Mouse (Mus musculus) mature B cell (primary cell): ENCODE measurements at regions not wholly inside any gene's neighbourhood (a gene's known extent, or its start where the extent isn't known, plus 50 kb on each side); places are given as distances from the start of the nearest gene placed in this dataset.
"Not testable (repeated sequence)": the region's sequence is repeated elsewhere in the genome, so short reads cannot be mapped to it uniquely, and the experiment has no call there.

ENCODE experiments used
- in situ Hi-C: fragments of 300-500 bp; cut with MboI; formaldehyde crosslinking; loops from 2 replicates; pipeline ENCODE4 v1.14.3; 2019

DNA sequence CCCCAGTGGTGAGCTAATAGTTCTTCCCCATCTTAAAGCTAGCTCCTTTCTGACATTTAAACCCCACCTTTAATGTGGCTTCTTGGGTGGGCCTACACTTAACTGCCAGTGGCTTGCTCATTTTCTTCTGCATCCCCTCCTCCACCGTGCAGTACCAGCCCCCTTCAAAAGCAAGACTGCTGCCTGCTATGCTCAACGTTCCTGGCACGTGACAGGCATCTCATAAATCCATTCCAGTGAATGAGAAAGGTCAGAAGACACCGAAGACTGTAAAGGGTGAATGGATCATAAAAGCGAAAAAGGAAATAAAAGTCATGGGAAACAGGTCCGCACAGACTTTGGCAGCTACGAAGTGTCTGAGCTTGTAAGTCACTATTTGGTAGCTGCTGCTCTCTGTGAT lies 212.8 kb upstream of the Prok2 start:
- in situ Hi-C loops = no loop called here

DNA sequence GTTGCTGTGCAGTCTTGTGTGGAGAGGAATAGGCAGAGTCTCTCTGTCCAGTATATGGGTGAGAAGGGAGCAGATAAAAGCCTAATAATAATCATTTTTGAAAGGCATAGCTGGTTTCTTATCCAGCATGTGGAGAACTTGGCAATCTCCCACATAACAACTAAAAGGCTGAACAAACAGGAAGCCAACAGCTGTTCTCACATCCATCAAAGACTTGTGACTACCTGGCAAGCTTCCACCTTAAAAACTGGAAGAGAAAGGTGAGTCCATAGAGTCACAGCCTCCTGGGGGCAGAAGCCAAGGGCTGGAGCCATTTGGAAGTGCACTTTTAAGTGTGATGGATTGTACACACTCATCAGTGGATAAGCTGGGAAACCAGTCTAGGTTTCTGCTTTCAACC lies 210.5 kb upstream of the Prok2 start:
- in situ Hi-C loops = no loop called here

DNA sequence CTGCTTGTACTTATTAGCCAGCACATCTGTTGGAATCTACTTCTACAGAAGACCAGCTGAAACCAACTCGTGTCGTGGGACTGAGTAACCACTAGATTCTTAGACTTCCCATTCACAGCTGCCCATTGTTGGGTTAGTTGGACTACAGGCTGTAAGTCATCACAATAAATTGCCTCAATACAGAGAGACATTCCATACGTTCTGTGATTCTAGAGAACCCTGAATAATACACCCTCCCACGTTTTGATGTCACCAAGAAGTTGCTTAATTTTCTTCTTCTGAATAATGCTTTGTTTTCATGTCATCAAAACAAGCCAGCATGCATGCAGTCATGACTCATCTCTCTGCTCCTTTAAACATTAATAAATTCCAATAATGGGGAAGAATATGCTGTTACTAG lies 209.2 kb upstream of the Prok2 start:
- in situ Hi-C loops = no loop called here

DNA sequence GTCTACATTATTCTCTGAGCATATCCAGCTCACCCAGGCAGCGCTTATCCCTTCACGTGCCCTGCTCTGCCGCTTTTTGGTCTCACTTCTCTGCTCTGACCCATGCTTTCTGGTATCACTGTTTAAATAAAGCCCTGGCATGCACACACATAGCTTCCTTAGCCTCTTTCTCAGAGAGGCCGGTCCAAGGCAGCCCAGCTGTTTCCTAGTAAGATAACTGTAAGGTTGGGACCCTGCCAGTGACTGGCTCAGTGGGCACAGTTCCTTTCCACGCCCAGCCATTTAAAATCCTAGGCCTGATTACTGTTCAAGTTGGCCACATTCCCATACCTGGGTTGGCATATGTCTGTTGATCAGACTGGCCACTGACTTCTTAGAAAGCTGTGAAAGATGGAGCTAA lies 208.2 kb upstream of the Prok2 start:
- in situ Hi-C loops = no loop called here

DNA sequence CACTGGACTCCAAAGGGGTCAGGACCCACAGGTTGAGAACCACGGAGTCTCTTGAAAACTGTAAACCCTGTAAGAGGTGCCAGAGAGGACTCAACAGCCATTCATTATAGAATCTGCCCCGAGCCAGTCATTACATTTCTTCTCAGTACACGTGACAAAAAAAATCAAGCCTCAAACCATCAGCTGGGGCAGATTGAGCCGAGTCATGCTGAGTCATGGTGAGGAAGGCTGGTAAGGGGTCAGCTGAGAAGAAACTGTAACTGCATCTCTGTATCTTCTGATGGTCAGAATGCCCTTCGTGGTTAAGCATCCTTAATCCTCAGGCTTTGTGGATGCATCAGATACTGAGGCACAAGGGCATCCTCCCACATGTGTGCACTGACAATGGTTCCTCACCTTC lies 207.2 kb upstream of the Prok2 start:
- in situ Hi-C loops = no loop called here

DNA sequence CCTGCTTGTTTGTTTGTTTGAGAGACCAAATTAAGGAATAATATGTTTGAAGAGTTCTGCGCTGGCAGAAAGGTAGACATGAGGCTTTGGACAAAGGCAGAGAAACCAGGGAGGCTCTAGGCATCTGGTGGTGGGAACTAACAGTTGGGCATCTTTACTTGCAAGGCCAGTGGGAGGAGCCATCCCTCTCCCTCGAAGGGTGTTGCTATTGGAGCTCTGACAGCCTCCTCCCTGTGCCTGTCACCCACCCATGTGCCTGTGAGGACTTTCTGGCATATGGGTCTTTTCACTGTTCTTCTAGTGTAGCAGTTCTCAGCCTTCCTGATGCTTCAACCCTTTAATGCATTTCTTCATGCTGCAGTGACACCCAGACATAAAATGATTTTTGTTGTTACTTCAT lies 206.7 kb upstream of the Prok2 start:
- in situ Hi-C loops = no loop called here

DNA sequence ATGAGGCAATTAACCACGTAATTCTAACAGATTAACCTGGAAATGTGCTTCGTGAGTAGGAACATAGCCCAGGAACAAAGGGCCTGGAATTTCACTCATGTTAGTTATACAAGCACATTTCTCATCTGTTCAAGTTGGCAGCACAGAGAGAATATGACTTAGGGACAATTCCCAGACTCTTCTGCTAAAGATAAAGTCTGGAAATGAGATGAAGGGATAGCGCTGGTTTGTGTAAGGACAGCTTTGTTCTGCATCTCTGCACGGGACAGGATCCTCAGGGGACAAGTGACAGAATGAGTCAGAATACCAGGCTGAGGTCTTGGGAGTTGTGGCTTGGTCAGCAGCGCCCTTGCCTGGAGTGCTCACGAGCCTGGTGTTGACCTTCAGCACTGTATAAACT lies 206.2 kb upstream of the Prok2 start:
- in situ Hi-C loops = no loop called here

DNA sequence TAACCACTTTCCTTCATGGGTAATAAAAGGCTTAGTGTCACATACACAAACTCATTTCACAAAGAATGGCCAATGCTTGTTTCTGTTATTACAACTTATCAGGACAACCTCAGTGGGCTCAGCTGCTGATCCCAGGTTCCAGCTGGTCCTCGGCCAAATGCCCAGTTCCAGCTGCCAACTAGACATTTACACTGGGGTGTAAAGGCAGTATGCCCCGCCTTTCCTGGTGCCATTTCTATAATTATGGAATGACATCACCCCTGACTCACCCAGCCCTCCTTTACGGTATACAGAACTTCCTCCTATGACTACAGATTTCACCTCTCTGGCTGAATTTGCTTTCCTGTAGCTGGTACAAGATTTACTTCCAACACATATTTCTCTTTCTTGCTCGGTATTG lies 205.4 kb upstream of the Prok2 start:
- in situ Hi-C loops = no loop called here

DNA sequence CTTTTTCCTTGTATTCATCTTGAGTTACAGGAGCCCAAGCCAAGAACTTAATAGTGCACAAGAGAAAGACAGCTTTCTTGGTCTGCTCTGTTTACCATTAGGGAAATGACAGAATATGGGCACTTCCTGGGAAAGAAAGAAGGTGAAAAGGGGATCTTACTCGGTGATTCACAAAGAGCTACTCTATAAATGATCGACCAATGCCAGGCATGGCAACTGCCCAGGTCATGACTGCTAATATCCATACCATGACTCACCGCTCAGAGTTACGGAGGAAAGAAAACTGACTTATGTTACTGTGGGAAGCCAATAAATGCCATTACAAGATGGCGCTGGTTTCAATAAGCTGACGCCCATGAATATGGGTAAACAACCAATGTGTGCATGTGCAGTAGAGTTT lies 204.1 kb upstream of the Prok2 start:
- in situ Hi-C loops = no loop called here

DNA sequence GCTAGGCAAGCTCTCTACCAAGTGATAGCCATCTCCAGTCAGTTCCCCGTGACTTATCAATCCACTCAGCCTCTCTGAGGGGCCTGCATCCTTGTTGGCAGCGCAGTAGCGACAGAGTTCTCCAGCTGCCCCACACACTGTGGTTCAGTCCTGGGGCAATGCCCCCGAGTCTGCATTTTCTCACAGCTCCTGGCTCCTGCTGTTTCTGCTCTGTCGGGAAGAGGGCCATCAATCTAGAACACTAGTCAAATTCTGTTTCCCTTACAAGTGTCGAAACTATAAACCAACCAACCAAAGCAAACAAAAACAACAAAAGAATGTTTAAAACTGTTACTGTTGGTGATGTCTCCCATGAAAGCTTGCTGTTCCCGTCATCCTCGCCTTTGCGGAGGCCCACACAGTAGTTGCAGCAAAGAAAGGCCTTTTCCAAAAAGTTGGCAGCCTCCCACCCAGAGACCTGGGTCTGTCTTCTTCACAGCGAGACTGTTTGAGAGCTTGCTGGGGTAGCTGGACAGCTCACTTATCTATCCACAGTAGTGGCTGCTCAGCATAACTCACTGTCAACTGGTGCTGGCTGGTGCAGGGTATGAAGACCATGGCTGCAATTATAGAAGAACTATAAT lies 201.9 kb upstream of the Prok2 start:
- in situ Hi-C loops = no loop called here

DNA sequence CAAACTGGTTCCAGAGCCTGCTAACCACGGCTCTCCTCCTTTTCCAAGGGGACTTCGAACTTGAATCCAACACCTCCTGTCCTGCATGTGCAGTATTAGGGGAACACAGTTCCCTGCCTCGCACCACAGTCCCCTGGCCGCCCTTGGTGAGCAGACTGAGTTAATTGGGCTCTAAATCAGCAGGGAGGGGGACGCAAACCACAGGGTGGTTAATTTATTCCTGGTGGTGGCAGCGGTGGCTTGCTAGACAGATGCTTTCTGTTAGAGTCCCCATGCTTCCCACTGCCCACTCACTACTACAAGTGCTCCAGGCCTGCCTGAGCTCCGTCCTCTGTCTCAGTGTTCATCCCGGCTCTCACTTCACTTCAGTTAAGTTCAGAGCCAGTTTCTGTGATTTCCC lies 198.0 kb upstream of the Prok2 start:
- in situ Hi-C loops = no loop called here

DNA sequence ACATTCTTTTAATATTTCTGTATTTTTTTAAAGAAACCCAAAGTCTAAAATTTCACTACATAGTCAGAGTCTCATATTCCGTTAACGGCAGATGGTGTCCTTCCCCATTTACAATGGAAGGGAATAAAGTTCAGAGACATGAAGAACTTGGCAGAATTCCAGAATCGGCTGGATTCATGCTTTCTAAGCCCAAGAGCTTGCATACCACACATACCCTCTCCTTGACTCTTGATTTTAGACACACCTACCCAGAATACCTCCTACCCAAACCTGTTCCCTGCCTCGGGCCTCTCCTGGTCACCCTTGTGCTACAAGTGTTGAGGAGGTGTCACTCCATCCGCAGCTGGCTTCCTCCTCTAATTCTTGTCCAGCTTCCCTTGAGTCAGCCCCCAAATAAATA lies 195.8 kb upstream of the Prok2 start:
- in situ Hi-C loops = no loop called here

DNA sequence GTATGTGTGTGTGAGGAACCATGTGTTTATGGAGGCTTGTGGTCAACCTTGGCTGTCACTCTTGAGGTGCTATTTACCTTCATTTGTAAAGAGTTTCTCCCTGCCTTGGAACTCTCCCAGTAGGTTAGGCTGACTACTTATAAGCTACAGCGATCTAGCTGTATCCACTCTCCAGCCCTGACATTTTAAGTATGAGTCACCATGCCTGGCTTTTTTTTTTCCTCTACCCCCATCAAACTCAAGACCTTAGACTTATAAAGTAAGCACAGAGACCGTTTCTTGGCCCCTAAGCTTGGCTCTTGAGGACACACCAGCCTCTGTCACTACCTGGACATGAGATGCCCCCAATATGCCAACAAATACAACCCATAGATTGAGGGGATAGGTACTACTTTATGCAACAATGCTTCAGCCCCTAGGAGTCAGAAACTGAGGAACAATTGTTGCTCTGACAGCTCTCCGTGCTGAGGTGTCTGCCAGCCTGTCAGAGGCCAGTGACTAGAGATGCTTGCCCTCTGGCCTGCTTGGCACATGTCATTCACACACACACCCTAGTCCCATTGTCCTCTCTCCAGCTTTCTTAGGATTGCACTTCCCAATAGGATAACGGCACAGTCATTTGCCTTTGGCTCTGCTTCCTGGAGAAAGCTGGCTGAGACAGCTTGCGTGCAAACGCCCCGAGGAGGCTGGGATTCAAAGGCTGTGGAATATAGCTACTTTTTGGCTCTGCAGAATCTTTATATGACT lies 193.8 kb upstream of the Prok2 start:
- in situ Hi-C loops = no loop called here

DNA sequence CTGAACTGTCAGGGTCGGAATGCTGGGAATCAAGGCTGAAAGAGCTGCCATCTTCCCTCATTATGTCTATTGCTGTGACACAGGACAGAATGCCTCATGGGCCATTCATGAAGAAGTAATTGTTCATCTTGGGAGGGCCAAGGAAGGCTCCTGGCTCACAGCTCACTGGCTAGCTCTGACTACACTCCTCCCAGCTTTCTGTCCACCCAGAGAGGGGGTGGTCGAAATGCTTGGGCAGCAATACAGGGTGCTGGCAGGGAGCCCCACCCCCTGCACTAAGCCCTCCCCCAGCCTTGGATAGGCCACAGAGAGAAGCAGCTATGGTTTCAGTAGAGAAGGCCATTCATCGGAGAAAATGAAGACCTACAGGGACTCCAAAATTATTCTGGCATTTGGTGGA lies 192.2 kb upstream of the Prok2 start:
- in situ Hi-C loops = no loop called here

DNA sequence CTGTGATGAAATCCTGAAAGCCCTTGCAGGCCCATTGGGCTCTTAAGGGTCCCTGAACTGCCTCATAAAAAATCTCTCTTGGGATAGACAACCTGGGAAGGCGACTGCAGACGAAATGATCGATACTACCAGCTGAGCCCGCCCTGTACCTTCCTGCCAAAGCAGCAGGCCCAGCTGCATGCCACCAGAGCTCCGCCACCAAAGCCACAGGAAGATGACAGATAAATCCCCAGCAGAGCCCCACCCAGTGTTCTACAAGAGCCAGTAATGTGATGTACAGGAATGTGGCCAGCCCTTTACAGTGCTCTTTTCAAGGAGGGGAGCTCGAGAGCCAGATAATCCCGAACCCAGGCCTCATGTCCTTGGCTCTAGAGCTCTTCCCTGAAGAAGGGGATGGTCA lies 183.7 kb upstream of the Prok2 start:
- in situ Hi-C loops = no loop called here

DNA sequence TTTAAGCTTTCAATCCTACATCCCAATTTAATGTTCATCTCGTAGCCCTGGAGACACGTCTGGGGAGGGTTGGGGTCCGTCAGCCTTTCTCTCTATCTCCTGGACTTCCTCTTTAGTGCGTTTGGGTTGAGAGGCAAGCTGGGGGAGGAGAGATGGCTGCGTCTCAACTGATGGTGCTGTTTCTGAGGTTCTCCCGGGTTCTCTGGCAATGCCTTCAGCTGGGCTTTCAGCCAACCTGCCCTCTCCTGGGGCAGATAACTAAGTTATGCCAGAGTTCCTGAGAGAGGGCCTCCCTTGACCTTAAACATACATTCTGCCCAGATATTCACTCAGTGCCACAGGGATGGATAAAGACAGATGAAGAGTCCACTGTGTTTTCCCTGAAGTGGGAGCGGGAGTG lies 183.3 kb upstream of the Prok2 start:
- in situ Hi-C loops = no loop called here

DNA sequence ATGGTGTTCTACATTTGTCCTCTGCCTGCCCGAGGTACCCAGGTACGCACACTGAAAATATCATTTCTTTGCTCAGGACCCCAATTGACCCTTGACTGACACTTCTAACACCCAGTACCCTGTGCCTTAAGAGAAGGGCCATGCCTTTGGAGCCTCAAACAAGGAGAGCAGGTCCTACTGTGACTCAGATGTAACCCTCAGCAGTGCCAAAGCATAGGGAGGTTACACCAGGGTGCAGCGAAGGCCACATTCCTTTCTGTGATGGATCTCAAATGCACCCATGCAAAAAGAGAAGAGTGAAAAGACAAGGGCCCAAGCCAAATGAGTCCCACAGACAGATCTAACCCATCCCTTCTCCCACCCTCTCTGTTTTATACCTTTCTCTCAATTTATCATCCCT lies 181.9 kb upstream of the Prok2 start:
- in situ Hi-C loops = no loop called here

DNA sequence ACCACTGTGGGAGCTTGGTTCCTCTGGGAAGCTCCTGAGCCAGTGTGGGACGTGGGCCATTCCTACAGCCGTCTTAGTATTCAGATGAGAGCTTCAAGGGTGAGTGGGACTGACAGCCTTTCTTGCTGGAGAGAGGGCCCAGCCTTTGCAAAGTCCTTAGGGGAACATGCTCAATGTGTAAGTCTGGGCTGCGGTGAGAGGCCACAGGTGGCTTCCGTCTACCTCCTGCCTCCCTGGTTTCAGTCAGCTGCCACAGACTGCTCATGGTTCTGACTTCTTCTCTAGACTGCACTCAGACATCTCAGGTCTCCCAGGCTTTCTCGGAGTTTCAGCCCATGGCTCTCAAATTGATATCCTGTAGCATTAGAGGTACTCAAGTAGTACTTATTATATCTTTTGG lies 179.0 kb upstream of the Prok2 start:
- in situ Hi-C loops = no loop called here

DNA sequence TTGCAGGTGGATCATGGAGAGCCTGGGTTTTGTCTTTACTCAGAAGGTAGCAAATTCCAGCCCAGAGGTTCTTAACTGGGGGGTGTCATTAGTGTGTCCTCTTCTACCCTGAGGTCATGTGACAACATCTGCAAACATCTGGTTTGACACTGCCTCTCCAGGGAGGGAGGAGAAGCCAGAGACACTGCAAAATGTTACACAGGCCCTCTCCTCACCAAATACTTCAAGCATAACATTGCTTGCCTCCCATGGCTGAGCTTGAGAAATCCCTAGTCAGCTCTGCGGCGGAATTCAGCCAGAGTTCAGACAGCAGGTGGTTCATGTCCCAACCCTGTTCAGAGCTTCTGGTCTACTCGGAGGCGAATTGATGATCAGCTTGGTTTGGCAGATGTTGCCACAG lies 178.4 kb upstream of the Prok2 start:
- in situ Hi-C loops = no loop called here

DNA sequence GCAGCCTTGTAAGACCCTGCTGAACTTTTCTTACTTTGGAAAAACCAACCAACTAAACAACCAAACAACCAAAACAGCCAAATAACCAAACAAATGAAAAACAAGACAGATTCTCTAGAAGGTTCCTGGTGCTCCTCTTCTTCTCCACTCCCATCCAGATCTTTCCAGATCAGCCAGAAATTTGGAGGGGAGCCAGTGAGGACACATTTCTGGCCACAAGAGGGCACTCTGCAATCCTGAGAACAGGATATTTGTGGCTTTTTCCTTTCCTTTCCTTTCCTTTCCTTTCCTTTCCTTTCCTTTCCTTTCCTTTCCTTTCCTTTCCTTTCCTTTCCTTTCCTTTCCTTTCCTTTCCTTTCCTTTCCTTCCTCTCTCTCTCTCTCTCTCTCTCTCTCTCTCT lies 177.9 kb upstream of the Prok2 start:
- in situ Hi-C loops = not testable (repeated sequence)

DNA sequence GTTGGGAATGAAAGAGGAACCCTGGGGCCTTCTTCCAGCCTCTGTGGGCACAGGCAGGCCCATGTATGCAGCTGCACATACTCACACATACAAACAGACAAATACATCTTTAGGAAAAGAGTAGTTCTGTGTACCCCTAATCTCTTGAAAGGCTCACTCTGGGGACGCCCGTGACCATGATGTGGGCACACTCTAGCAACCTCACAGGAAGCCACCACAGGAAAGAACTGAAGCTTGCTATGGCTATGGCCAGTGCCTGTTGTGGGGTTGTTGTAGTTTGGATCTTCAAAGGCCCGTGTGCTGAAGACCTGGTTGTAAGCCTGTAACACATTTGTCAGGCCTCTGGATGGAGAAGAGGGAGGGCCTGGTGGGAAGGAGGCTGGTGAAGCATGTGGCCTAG lies 175.4 kb upstream of the Prok2 start:
- in situ Hi-C loops = no loop called here

DNA sequence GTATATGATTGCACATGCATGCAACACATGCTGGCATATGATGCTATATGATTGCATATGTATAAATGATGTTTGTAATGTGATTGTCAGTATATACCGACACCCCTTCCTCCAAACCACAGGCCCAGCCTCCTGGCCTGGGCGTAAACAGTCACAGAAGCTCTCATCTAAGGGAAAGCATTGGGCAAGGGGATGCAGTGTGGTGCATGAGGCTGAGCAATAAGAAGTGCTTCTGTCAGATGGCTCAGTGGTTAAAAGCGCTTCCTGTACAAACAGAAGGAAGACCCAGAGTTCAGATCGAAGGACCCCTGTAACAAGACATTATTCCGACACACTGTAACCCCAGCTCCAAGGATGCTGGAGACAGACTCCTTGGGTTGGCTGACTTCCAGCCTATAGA lies 175.0 kb upstream of the Prok2 start:
- in situ Hi-C loops = no loop called here

DNA sequence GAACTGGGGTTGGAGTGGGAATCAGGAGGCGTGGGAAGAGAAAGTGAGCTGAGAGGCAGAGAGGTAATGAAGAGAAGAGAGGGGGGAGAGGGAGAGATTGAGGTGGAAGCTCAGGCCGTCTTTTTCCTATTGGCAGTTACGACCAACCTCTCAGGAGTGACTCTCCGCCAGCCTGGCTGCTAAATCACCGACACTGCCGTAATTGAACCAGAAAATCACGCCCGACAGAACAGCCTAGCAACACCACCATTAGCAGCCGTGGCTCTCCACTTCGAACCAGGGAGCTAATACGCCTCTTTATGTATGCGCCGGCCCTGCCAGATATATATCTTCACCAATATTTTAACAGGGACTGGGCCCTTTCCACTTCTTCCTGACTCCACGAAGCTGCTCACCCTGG lies 173.5 kb upstream of the Prok2 start:
- in situ Hi-C loops = no loop called here

DNA sequence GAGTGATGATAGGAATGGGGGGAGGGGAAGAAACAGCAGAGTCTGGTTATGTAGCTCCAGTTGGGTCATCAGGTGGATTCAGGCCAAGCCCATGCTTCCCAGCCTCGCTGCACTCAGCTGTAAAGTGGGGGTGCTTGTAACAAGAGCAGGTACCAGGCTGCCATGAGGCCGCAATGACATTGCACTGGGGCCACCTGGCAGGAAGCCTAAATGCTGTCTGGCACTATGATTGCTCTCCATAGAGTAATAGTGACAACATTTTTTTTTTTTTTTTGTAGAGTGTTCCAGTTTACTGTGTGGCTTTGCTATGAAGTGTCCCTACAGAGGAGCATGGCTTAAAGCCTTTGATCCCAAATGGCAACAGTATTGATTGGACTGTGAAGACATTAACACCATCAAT lies 171.9 kb upstream of the Prok2 start:
- in situ Hi-C loops = no loop called here
